Mouse (Mus musculus): Measurements from ENCODE around the gene Sesn1.

- TF ChIP-seq CTCF (IDR thresholded peaks at IDR 0.05; ENCODE audit: insufficient read depth, low read length) (no peak), POLR2A (IDR thresholded peaks at IDR 0.05; ENCODE audit: borderline replicate concordance, extremely low read depth, low read depth, low read length) (no peak)
These were observed 84.0 kb downstream of the Sesn1 start for GRCm38 (mm10) chr10:41893433-41894411.

Measured in lung, adult 2 months (tissue).